Mouse (Mus musculus): ENCODE results near the gene Chrnd. TPM values are rescaled to one million over a fixed set of nuclear protein-coding genes. Genes with fewer than 3 reads are reported as not detected.

Gene Chrnd
- polyA plus RNA-seq (2016; fragmentation: Nextera tagmentation; extraction: Ambion mirVana) = 0.10 TPM in 1 of 2 replicates, not detected in the other

DNA sequence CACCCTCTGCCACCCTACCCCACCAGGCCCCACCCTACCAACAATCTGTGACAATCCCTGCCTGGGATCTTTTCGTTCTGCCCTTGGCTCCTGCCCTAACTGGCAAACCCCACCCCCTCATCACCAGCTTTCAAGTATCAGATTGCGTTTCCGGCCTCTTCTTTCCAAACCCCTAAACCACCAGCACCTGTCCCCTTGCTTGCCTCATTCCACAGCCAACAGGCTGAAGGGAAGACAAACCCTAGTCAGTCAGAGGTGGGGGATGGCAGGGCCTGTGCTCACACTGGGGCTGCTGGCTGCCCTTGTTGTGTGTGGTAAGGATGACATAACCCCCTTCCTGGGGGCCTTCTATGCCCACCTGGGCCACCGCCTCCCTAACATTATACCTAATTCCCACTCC, at the start of gene Chrnd:
Gene Chrnd (plus strand): TSS at position 179 of the 400 bp plus-strand sequence.
- peaks cover 8% of the 10 kb centered on the region for H3K4me1 ChIP-seq
- 34% methylated on average over 4 of the region's 4 CpGs for WGBS
- H3K4me2 ChIP-seq = no peak within 1 kb of the TSS
- no peak within 1 kb of the TSS for H3K27ac ChIP-seq
- H3K36me3 ChIP-seq (replicated peaks) = no peaks in the 10 kb centered on the region
- ATAC-seq (ENCODE audit: low FRiP score) = no peak
- peaks cover 46% of the 10 kb centered on the region for H3K27me3 ChIP-seq
- no peaks in the 10 kb centered on the region for H3K9me3 ChIP-seq
- H3K4me3 ChIP-seq (replicated peaks) = no peak within 1 kb of the TSS
- no peak within 1 kb of the TSS for H3K9ac ChIP-seq

GRCm38 (mm10) chr1:87141550-87141949, 48.9 kb upstream of the Chrnd start:
- no peak for ATAC-seq (ENCODE audit: low FRiP score)
- Histone ChIP-seq H3K36me3 (replicated peaks) (no peaks in the 10 kb centered on the region), H3K27ac (no peak overlapping the region), H3K4me2 (no peak overlapping the region), H3K9ac (no peak overlapping the region), H3K4me1 (peaks cover 5% of the 10 kb centered on the region; the same call in 1 of the 2 replicates), H3K9me3 (no peaks in the 10 kb centered on the region), H3K4me3 (replicated peaks) (no peak overlapping the region), H3K27me3 (no peaks in the 10 kb centered on the region)
- WGBS = 83% methylated on average over 4 of the region's 4 CpGs

DNA sequence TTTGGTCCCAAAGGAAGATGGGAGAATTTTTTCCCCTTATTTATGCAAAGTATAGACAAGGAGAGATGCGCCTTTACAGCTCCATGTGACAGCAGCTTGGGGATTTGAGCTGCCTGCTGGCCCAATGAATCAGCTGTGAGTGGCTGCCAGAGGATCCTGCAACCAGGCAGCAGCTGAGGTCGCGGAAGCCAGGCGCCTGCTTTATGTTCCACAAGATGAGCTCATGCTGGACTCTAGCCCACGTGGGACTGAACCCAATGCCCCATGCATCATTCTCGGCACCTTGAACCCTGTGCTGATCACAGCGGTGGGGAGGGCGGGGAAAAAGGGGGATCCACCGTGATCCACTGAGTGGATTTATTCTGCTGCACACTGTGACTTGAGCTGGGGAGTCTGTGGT, 48.0 kb upstream of the Chrnd start:
- 82% methylated on average over 9 of the region's 9 CpGs for WGBS
- peaks cover 2% of the 10 kb centered on the region; the same call in 1 of the 2 replicates for H3K27me3 ChIP-seq
- peaks cover 5% of the 10 kb centered on the region; the same call in 1 of the 2 replicates for H3K4me1 ChIP-seq
- no peak overlapping the region for H3K4me2 ChIP-seq
- H3K27ac ChIP-seq = peak overlapping the region; percentile 42; the same call in 1 of the 2 replicates
- H3K36me3 ChIP-seq (replicated peaks) = no peaks in the 10 kb centered on the region
- H3K9me3 ChIP-seq = no peaks in the 10 kb centered on the region
- ATAC-seq (ENCODE audit: low FRiP score) = 0 out of 2 replicates have a peak, but pooled peaks have one; percentile 53
- no peak overlapping the region; the same call in 1 of the 2 replicates for H3K9ac ChIP-seq
- no peak overlapping the region for H3K4me3 ChIP-seq (replicated peaks)

GRCm38 (mm10) chr1:87143141-87143540, 47.3 kb upstream of the Chrnd start:
- no peaks in the 10 kb centered on the region for H3K9me3 ChIP-seq
- no peak overlapping the region for H3K9ac ChIP-seq
- ATAC-seq (ENCODE audit: low FRiP score) = no peak
- peaks cover 9% of the 10 kb centered on the region; the same call in 1 of the 2 replicates for H3K27me3 ChIP-seq
- WGBS = 79% methylated on average over 10 of the region's 10 CpGs
- no peak overlapping the region for H3K4me3 ChIP-seq (replicated peaks)
- H3K4me2 ChIP-seq = no peak overlapping the region
- no peaks in the 10 kb centered on the region for H3K36me3 ChIP-seq (replicated peaks)
- no peak overlapping the region for H3K27ac ChIP-seq
- H3K4me1 ChIP-seq = peaks cover 5% of the 10 kb centered on the region; the same call in 1 of the 2 replicates

- 37% methylated on average over 13 of the region's 13 CpGs for WGBS
- H3K9me3 ChIP-seq = no peaks in the 10 kb centered on the region
Observed at GRCm38 (mm10) chr1:87149422-87149821, 41.0 kb upstream of the Chrnd start.

DNA sequence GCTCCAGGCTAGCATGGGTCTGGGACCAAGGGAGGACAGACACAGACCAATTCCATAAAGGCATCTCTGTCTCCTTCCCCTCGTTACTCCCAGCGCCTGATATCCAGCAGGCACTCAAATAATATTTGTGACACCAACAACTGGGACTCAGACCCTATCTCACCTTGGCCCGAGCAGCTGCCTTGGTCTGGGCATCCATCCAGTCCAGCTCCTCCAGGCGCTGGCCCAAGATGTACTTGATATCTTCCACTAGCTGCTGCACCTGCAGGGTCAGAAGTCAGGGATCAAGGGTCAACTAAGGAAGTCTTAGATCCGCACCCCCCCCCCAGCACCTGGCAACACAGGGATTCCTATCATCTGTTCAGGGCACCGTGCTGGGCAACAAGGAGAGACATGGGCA, 39.1 kb upstream of the Chrnd start:
- no peaks in the 10 kb centered on the region for H3K9me3 ChIP-seq
- no peaks in the 10 kb centered on the region for H3K36me3 ChIP-seq (replicated peaks)
- no peak overlapping the region for H3K9ac ChIP-seq
- ATAC-seq (ENCODE audit: low FRiP score) = no peak
- H3K27ac ChIP-seq = no peak overlapping the region
- peaks cover 26% of the 10 kb centered on the region for H3K4me1 ChIP-seq
- H3K4me2 ChIP-seq = no peak overlapping the region
- WGBS = 90% methylated on average over 6 of the region's 6 CpGs
- H3K27me3 ChIP-seq = peaks cover 90% of the 10 kb centered on the region
- no peak overlapping the region for H3K4me3 ChIP-seq (replicated peaks)

More at GRCm38 (mm10) chr1:87149422-87149821, 41.0 kb upstream of the Chrnd start:
- Histone ChIP-seq H3K4me3 (replicated peaks) (no peak overlapping the region), H3K9ac (no peak overlapping the region), H3K4me1 (peaks cover 9% of the 10 kb centered on the region), H3K27me3 (peaks cover 72% of the 10 kb centered on the region), H3K27ac (no peak overlapping the region), H3K4me2 (no peak overlapping the region), H3K36me3 (replicated peaks) (no peaks in the 10 kb centered on the region)
- no peak for ATAC-seq (ENCODE audit: low FRiP score)

- Histone ChIP-seq H3K27ac (no peak overlapping the region), H3K9ac (peak overlapping the region; percentile 36)
Observed at GRCm38 (mm10) chr1:87153776-87154500, 36.5 kb upstream of the Chrnd start.

DNA sequence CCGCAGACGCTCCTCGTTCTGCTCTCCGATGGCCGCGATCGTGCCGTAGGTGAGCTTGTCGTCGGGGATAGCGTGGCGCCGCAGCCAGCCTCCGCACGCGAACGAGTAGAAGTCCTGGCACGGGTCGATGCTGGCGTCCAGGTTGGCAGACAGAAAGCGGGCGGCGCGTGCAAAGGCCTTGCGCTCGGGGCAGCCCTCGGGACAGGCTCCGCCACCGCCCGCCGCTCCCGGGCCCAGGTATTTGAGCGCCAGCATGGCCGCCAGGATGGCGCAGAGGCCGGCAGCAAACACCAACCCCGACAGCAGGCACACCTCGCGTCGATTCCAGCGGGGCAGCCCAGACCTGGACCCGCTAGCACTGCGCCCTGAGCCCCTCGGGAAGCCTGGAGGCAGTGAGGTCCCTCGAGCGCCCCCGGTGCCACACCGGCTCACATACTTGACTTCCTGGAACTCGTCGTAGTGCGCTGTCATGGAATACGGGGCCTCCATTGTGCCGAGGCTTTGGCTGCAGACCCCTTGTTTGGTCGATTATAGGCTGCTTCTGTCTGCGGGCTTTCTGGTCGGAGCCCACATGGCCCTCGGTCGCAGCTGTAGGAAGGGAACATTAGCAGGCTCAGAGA, 35.8 kb upstream of the Chrnd start:
- no peak overlapping the region for H3K27ac ChIP-seq
- ATAC-seq (ENCODE audit: low FRiP score) = no peak
- peak overlapping the region; percentile 36; the same call in 1 of the 2 replicates for H3K9ac ChIP-seq
- peak overlapping the region; percentile 73 for H3K4me2 ChIP-seq
- peak overlapping the region; percentile 48 for H3K4me3 ChIP-seq (replicated peaks)
- H3K9me3 ChIP-seq = no peaks in the 10 kb centered on the region
- 2% methylated on average over 56 of the region's 58 CpGs for WGBS
- H3K27me3 ChIP-seq = peaks cover 100% of the 10 kb centered on the region
- H3K4me1 ChIP-seq = peaks cover 26% of the 10 kb centered on the region
- no peaks in the 10 kb centered on the region for H3K36me3 ChIP-seq (replicated peaks)

More at GRCm38 (mm10) chr1:87153776-87154500, 36.5 kb upstream of the Chrnd start:
- H3K4me1 ChIP-seq = peaks cover 26% of the 10 kb centered on the region
- H3K27me3 ChIP-seq = peaks cover 100% of the 10 kb centered on the region
- under 1% methylated on average over 72 of the region's 72 CpGs for WGBS
- H3K4me3 ChIP-seq (replicated peaks) = peak overlapping the region; percentile 48
- peak; percentile 40; the same call in 1 of the 2 replicates for ATAC-seq (ENCODE audit: low FRiP score)
- no peaks in the 10 kb centered on the region for H3K9me3 ChIP-seq
- H3K4me2 ChIP-seq = peak overlapping the region; percentile 73
- no peaks in the 10 kb centered on the region for H3K36me3 ChIP-seq (replicated peaks)

- Histone ChIP-seq H3K27me3 (peaks cover 89% of the 10 kb centered on the region), H3K27ac (peak overlapping the region; percentile 25; the same call in 1 of the 2 replicates), H3K4me1 (peaks cover 26% of the 10 kb centered on the region), H3K9me3 (no peaks in the 10 kb centered on the region), H3K4me2 (peak overlapping the region; percentile 73), H3K9ac (peak overlapping the region; percentile 49), H3K36me3 (replicated peaks) (no peaks in the 10 kb centered on the region), H3K4me3 (replicated peaks) (peak overlapping the region; percentile 48)
- WGBS = under 1% methylated on average over 47 of the region's 56 CpGs
- ATAC-seq (ENCODE audit: low FRiP score) = peak; percentile 42
Observed at GRCm38 (mm10) chr1:87155531-87156198, 34.7 kb upstream of the Chrnd start.

DNA sequence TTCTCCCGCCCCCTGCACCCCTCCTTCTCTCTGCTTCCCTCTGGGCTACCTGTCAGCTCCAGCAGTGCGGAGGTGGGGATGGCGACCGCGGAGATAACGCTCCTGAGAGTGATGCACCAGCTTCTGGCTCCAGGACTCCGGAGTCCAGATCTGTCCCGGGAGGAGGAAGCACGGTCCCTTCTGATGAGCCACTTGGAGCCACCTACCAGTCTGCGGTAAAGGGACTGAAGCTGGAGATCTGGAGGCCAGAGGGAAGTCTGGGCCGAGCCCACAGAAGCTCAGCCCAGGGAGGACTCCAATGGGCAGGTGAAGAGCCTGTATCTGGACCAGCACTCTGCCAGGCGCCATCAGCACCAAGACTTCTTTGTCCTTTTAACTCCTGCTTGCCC, 34.2 kb upstream of the Chrnd start, which contains the start of gene Ecel1:
Gene Ecel1 (minus strand): TSS at position 323 of the 389 bp plus-strand sequence.
- peak within 1 kb of the TSS; percentile 46 for H3K27ac ChIP-seq
- no peak; the same call in 1 of the 2 replicates for ATAC-seq (ENCODE audit: low FRiP score)
- 3% methylated on average over 12 of the region's 12 CpGs for WGBS

GRCm38 (mm10) chr1:87159396-87159795, 31.0 kb upstream of the Chrnd start:
- Histone ChIP-seq H3K4me3 (replicated peaks) (no peak overlapping the region), H3K9me3 (no peaks in the 10 kb centered on the region), H3K9ac (no peak overlapping the region), H3K4me1 (peaks cover 28% of the 10 kb centered on the region), H3K4me2 (no peak overlapping the region), H3K27me3 (peaks cover 64% of the 10 kb centered on the region), H3K36me3 (replicated peaks) (no peaks in the 10 kb centered on the region), H3K27ac (no peak overlapping the region)
- no peak for ATAC-seq (ENCODE audit: low FRiP score)
- 78% methylated on average over 3 of the region's 3 CpGs for WGBS

More for the DNA sequence above, 34.2 kb upstream of the Chrnd start, which contains the start of gene Ecel1:
- peaks cover 88% of the 10 kb centered on the region for H3K27me3 ChIP-seq
- H3K9me3 ChIP-seq = no peaks in the 10 kb centered on the region
- H3K4me1 ChIP-seq = peaks cover 26% of the 10 kb centered on the region
- peak within 1 kb of the TSS; percentile 73 for H3K4me2 ChIP-seq
- peak within 1 kb of the TSS; percentile 48 for H3K4me3 ChIP-seq (replicated peaks)
- peak within 1 kb of the TSS; percentile 49 for H3K9ac ChIP-seq
- H3K36me3 ChIP-seq (replicated peaks) = no peaks in the 10 kb centered on the region
